Mouse (Mus musculus) cerebellum, adult 9-11 months (tissue): ENCODE results near the gene Tbc1d14.
A peak's percentile ranks its signal among the peaks of the same experiment; 100 is the strongest.

Experiments used
- DNase-seq: peaks from one replicate; pipeline ENCODE4 v3.0.0; 2022

Gene Tbc1d14

GRCm38 (mm10) chr5:36553056-36553606 is 39.9 kb downstream of the Tbc1d14 start:
- no peak for DNase-seq

- DNase-seq, result no peak
Measured at GRCm38 (mm10) chr5:36552391-36552790, 40.7 kb downstream of the Tbc1d14 start.

GRCm38 (mm10) chr5:36549243-36549642 is 43.8 kb downstream of the Tbc1d14 start:
- DNase-seq, result no peak

- no peak for DNase-seq
Measured at GRCm38 (mm10) chr5:36544765-36545164, 48.3 kb downstream of the Tbc1d14 start.

GRCm38 (mm10) chr5:36540928-36541327 is 52.1 kb downstream of the Tbc1d14 start:
- DNase-seq, result no peak

- no peak for DNase-seq
Measured at GRCm38 (mm10) chr5:36538576-36539187, 54.4 kb downstream of the Tbc1d14 start.

GRCm38 (mm10) chr5:36536424-36536823 is 56.7 kb downstream of the Tbc1d14 start:
- DNase-seq, result no peak

GRCm38 (mm10) chr5:36535438-36536176 is 57.5 kb downstream of the Tbc1d14 start:
- no peak for DNase-seq

- DNase-seq, result no peak
Measured at GRCm38 (mm10) chr5:36534455-36535030, 58.5 kb downstream of the Tbc1d14 start.

GRCm38 (mm10) chr5:36530129-36530751 is 62.8 kb downstream of the Tbc1d14 start:
- DNase-seq, result peak; percentile 93

GRCm38 (mm10) chr5:36529698-36530097 is 63.4 kb downstream of the Tbc1d14 start:
- DNase-seq, result no peak

GRCm38 (mm10) chr5:36526921-36527320 is 66.2 kb downstream of the Tbc1d14 start:
- DNase-seq, result no peak

- no peak for DNase-seq
Measured at GRCm38 (mm10) chr5:36526274-36526673, 66.8 kb downstream of the Tbc1d14 start.

GRCm38 (mm10) chr5:36525216-36525615 is 67.9 kb downstream of the Tbc1d14 start:
- DNase-seq, result no peak

GRCm38 (mm10) chr5:36523219-36523703 is 69.8 kb downstream of the Tbc1d14 start:
- DNase-seq, result no peak

GRCm38 (mm10) chr5:36522782-36523181 is 70.3 kb downstream of the Tbc1d14 start:
- DNase-seq, result no peak

GRCm38 (mm10) chr5:36519751-36520150 is 73.3 kb downstream of the Tbc1d14 start:
- DNase-seq, result no peak

GRCm38 (mm10) chr5:36517596-36517995 is 75.5 kb downstream of the Tbc1d14 start:
- DNase-seq, result peak; percentile 63

GRCm38 (mm10) chr5:36515558-36515957 is 77.5 kb downstream of the Tbc1d14 start:
- DNase-seq, result no peak

- DNase-seq, result no peak
Measured at GRCm38 (mm10) chr5:36515126-36515525, 78.0 kb downstream of the Tbc1d14 start.

- DNase-seq, result no peak
Measured at GRCm38 (mm10) chr5:36510956-36511355, 82.1 kb downstream of the Tbc1d14 start.

- no peak for DNase-seq
Measured at GRCm38 (mm10) chr5:36508351-36508750, 84.7 kb downstream of the Tbc1d14 start.

- no peak for DNase-seq
Measured at GRCm38 (mm10) chr5:36505643-36506042, 87.4 kb downstream of the Tbc1d14 start.
